Comparison of ENCODE assay signal across 8 mouse cellular contexts in the genomic region with DNA sequence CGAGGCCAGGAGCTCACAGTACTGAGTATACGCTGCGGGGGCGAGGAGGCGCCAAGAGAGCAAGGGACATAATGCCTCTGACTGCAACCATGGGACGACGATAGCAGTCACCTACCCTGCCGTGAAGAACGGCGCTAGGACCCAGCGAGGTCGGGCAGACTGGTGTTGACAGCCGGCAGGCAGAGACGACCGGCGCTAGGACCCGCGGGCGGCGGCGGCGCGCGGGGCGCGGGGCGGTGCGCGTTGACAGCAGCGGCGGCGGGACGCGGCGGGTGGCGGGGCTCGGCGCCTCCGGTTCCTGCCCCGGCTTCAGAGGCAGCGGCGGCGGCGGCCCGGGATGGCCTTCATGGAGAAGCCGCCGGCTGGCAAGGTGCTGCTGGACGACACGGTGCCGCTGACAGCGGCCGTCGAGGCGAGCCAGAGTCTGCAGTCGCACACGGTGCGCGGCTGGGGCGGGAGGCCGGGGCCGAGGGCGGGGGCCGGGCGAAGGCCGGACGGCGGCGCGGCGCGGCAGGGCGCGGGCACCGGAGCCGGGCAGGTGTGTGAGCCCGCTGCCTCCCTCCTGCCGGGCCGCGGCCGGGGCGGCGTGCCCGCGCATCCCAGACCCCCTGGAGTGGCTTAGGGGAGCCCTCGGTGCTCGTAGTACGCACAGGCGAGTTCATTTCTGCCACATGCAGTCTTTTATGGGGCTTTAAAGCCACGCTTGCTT. TPM values are rescaled to one million over a fixed set of nuclear protein-coding genes. Genes with fewer than 3 reads are reported as not detected.
DNase-seq lines count a peak whose midpoint lies in the region; ATAC-seq lines count a peak whose summit lies in the region.

TSS of gene Pxk (plus strand) at position 234 of the 709 bp plus-strand sequence.

- ATAC-seq in erythroid progenitor cell, adult 5-6 weeks (replicated peaks; ENCODE audit: low FRiP score, poor library complexity, severe bottlenecking) = peak; percentile 91
- peak; percentile 95 for ATAC-seq in heart, embryonic 14.5 days (ENCODE audit: insufficient number of reproducible peaks, insufficient read depth, low FRiP score, low read depth)
- peak; percentile 94 for ATAC-seq in liver, embryonic 13.5 days (ENCODE audit: low read depth)
- ATAC-seq in stomach, embryonic 16.5 days (ENCODE audit: insufficient read depth, low FRiP score) = peak; percentile 91

- peak within 1 kb of the TSS; percentile 92 for H3K9ac ChIP-seq in heart, embryonic 14.5 days (ENCODE audit: low read length)
- H3K9ac ChIP-seq in liver, embryonic 13.5 days = peak within 1 kb of the TSS; percentile 82
- H3K9ac ChIP-seq in stomach, embryonic 16.5 days (ENCODE audit: low read length) = peak within 1 kb of the TSS; percentile 88

- no peaks in the 10 kb centered on the region for H3K9me3 ChIP-seq in heart, embryonic 14.5 days (ENCODE audit: control insufficient read depth, low read length)
- H3K9me3 ChIP-seq in liver, embryonic 13.5 days (replicated peaks) = no peaks in the 10 kb centered on the region
- no peaks in the 10 kb centered on the region for H3K9me3 ChIP-seq in stomach, embryonic 16.5 days (replicated peaks; ENCODE audit: control insufficient read depth, low read length)

- peak; percentile 90 for DNase-seq in CD4-positive helper T cell, adult 2 months (ENCODE audit: low read depth, low spot score)
- DNase-seq in brain, embryonic 18.5 days (ENCODE audit: low read depth, low spot score) = peak; percentile 61
- peak; percentile 96 for DNase-seq in kidney, postnatal 14 days
- DNase-seq in liver, embryonic 13.5 days = peak; percentile 81
- DNase-seq in neural tube, embryonic 10.5 days (ENCODE audit: extremely low spot score, low spot score) = peak; percentile 99

- 0% methylated on average over 76 of the region's 89 CpGs for WGBS in heart, embryonic 14.5 days
- WGBS in liver, embryonic 13.5 days (ENCODE audit: insufficient replicate concordance) = under 1% methylated on average over 79 of the region's 89 CpGs
- under 1% methylated on average over 82 of the region's 89 CpGs for WGBS in stomach, embryonic 16.5 days

- peak within 1 kb of the TSS; percentile 82 to 90 for H3K4me3 ChIP-seq in heart, embryonic 14.5 days (ENCODE audit: control insufficient read depth in 1 of 2, insufficient read depth in 1 of 2, low read depth in 1 of 2, low read length in 2 of 2)
- H3K4me3 ChIP-seq in liver, embryonic 13.5 days (replicated peaks) = peak within 1 kb of the TSS; percentile 81
- peak within 1 kb of the TSS; percentile 88 for H3K4me3 ChIP-seq in stomach, embryonic 16.5 days (replicated peaks; ENCODE audit: low read length)

- no peaks in the 10 kb centered on the region for H3K36me3 ChIP-seq in heart, embryonic 14.5 days (ENCODE audit: control insufficient read depth, insufficient read depth, low read length)
- no peaks in the 10 kb centered on the region for H3K36me3 ChIP-seq in liver, embryonic 13.5 days
- no peaks in the 10 kb centered on the region for H3K36me3 ChIP-seq in stomach, embryonic 16.5 days (ENCODE audit: control insufficient read depth, insufficient read depth, low read length)

- peaks cover 4 to 11% of the 10 kb centered on the region in 2 experiments; a peak in 3 of 4 replicates for H3K4me1 ChIP-seq in heart, embryonic 14.5 days (ENCODE audit: control insufficient read depth in 2 of 2, insufficient read depth in 2 of 2, low read length in 2 of 2)
- H3K4me1 ChIP-seq in liver, embryonic 13.5 days (replicated peaks) = peaks cover 39% of the 10 kb centered on the region
- H3K4me1 ChIP-seq in stomach, embryonic 16.5 days (ENCODE audit: control insufficient read depth, insufficient read depth, low read length) = peaks cover 20% of the 10 kb centered on the region

- H3K27me3 ChIP-seq in heart, embryonic 14.5 days (ENCODE audit: control insufficient read depth, insufficient read depth, low read length) = no peaks in the 10 kb centered on the region
- no peaks in the 10 kb centered on the region for H3K27me3 ChIP-seq in liver, embryonic 13.5 days
- no peaks in the 10 kb centered on the region for H3K27me3 ChIP-seq in stomach, embryonic 16.5 days (ENCODE audit: control insufficient read depth, insufficient read depth, low read length)

- peak within 1 kb of the TSS in 1 of 2 experiments; percentile 64; a peak in 2 of 4 replicates for H3K27ac ChIP-seq in heart, embryonic 14.5 days (replicated peaks in 1 of 2; ENCODE audit: control insufficient read depth in 1 of 2, insufficient read depth in 1 of 2, low read depth in 2 of 2, low read length in 2 of 2)
- H3K27ac ChIP-seq in liver, embryonic 13.5 days = peak within 1 kb of the TSS; percentile 54; the same call in 1 of the 2 replicates
- H3K27ac ChIP-seq in stomach, embryonic 16.5 days (ENCODE audit: low read length) = peak within 1 kb of the TSS; percentile 55; the same call in 1 of the 2 replicates

- peak within 1 kb of the TSS; percentile 83 for H3K4me2 ChIP-seq in heart, embryonic 14.5 days (ENCODE audit: low read length)
- peak within 1 kb of the TSS; percentile 89 for H3K4me2 ChIP-seq in liver, embryonic 13.5 days
- peak within 1 kb of the TSS; percentile 80 for H3K4me2 ChIP-seq in stomach, embryonic 16.5 days (ENCODE audit: low read depth, low read length)

RNA-seq across cellular contexts. Expression of gene Pxk, which starts in this region (rescaled TPM):
- 14.7 and 16.6 TPM in 2 replicates for total RNA-seq in erythroid progenitor cell, adult 5-6 weeks (2015; ENCODE audit: low replicate concordance)
- 3.0 and 5.3 TPM in 2 replicates for total RNA-seq in erythroid progenitor cell, adult 5-6 weeks (2017; ENCODE audit: low replicate concordance)
- 30.2 and 32.9 TPM in 2 replicates for polyA plus RNA-seq in heart, embryonic 14.5 days (2014; fragmentation: Nextera tagmentation; extraction: Ambion mirVana)
- polyA plus RNA-seq in liver, embryonic 13.5 days (2015; fragmentation: Nextera tagmentation; extraction: Ambion mirVana) = 9.7 and 13.1 TPM in 2 replicates
- 44.7 TPM in 2 replicates for polyA plus RNA-seq in stomach, embryonic 16.5 days (2015; fragmentation: Nextera tagmentation; extraction: Ambion mirVana)
